Mouse (Mus musculus): ENCODE data around the gene Kdr.

- TF ChIP-seq POLR2A (IDR thresholded peaks at IDR 0.05; ENCODE audit: low read depth, low read length) (no peak), CTCF (conservative IDR thresholded peaks at IDR 0.05; ENCODE audit: insufficient read depth, insufficient read length, low read depth, low read length) (no peak)
Observed at GRCm38 (mm10) chr5:75978374-75979100, at the start of gene Kdr.

Data from kidney, adult 2 months (tissue).